Mouse (Mus musculus): ENCODE measurements around the gene Rybp. TPM values are rescaled to one million over a fixed set of nuclear protein-coding genes. Genes with fewer than 3 reads are reported as not detected.

The Rybp gene
- 51.2 TPM for polyA plus RNA-seq (2014; fragmentation: Illumina TruSeq; extraction: RNeasy Lipid Tissue Mini Kit (QIAGEN cat#74804); ENCODE audit: low read depth, low replicate concordance)

GRCm38 (mm10) chr6:100287334-100288015 lies at the start of gene Rybp:
Rybp (minus strand) TSS chr6:100287485.

